Mouse (Mus musculus): ENCODE results near the gene Phf1. TPM values are rescaled to one million over a fixed set of nuclear protein-coding genes. Genes with fewer than 3 reads are reported as not detected.
A peak's percentile ranks its signal among the peaks of the same experiment; 100 is the strongest.

Gene Phf1
- polyA plus RNA-seq, 1 experiment from 2014 or later, result 9.8 TPM

- Histone ChIP-seq H3K27ac (no peak overlapping the region), H3K9me3 (replicated peaks; ENCODE audit: low read length) (no peaks in the 10 kb centered on the region), H3K36me3 (ENCODE audit: insufficient read depth, low read length) (no peaks in the 10 kb centered on the region), H3K4me2 (ENCODE audit: low read length) (peak overlapping the region; percentile 69), H3K4me1 (replicated peaks; ENCODE audit: insufficient read depth, low read length) (peaks cover 30% of the 10 kb centered on the region), H3K4me3 (replicated peaks; ENCODE audit: low read depth, low read length) (peak overlapping the region; percentile 46), H3K9ac (ENCODE audit: low read depth, low read length) (no peak overlapping the region), H3K27me3 (ENCODE audit: insufficient read depth, low read length) (no peaks in the 10 kb centered on the region)
- no peak for TF ChIP-seq CTCF (IDR thresholded peaks at IDR 0.05; ENCODE audit: low read depth)
- ATAC-seq (replicated peaks; ENCODE audit: low FRiP score, low read depth) (no peak), DNase-seq (ENCODE audit: low spot score) (no peak)
- 18% methylated on average over 3 of the region's 4 CpGs for WGBS
Measured at GRCm38 (mm10) chr17:26941841-26942570, 9.2 kb downstream of the Phf1 start.

DNA sequence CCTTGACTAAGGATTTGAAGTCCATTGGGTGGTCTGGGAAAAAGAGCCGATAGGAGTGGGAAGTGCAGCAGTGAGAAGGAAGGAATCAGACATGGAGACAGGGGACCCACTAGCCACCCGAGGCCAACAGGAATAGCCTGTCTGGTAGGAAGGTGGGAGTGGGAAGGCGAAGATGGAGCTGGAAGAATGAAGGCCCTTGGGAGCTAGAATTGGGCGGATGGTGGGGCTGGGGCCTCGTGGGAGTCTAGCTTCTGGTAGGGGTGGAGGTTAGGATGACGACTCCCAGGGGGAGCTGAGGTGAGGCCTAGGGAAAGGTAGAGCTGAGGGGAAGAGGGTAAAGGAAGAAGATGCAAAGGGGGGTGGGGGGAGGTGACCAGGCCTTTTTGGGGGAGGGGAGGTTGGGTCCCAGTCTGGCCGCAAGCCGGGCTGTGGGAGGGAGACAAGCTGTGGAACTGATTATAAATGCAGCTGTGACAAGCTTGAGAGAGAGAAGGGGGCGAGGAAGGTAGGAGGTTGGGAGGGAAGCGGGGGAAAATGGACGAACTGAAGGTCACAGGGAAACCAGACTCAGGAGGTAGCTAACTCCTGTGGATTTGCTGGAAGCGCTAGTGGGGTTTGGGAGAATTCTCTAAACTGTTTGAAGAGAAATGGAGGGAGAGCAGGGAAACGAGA is 13.1 kb downstream of the Phf1 start:
- Histone ChIP-seq H3K27me3 (ENCODE audit: insufficient read depth, low read length) (no peaks in the 10 kb centered on the region), H3K27ac (peak overlapping the region; percentile 76), H3K4me1 (replicated peaks; ENCODE audit: insufficient read depth, low read length) (peaks cover 20% of the 10 kb centered on the region), H3K9ac (ENCODE audit: low read depth, low read length) (peak overlapping the region; percentile 55), H3K4me3 (replicated peaks; ENCODE audit: low read depth, low read length) (peak overlapping the region; percentile 32), H3K9me3 (replicated peaks; ENCODE audit: low read length) (no peaks in the 10 kb centered on the region), H3K36me3 (ENCODE audit: insufficient read depth, low read length) (no peaks in the 10 kb centered on the region), H3K4me2 (ENCODE audit: low read length) (peak overlapping the region; percentile 79)
- WGBS, result 27% methylated on average over 13 of the region's 13 CpGs
- ATAC-seq (replicated peaks; ENCODE audit: low FRiP score, low read depth) (no peak), DNase-seq (ENCODE audit: low spot score) (peak; percentile 40)
- no peak for TF ChIP-seq CTCF (IDR thresholded peaks at IDR 0.05; ENCODE audit: low read depth)

GRCm38 (mm10) chr17:26946567-26946966 is 13.7 kb downstream of the Phf1 start:
- Histone ChIP-seq H3K4me3 (replicated peaks; ENCODE audit: low read depth, low read length) (peak overlapping the region; percentile 32), H3K27ac (peak overlapping the region; percentile 76), H3K4me1 (replicated peaks; ENCODE audit: insufficient read depth, low read length) (peaks cover 23% of the 10 kb centered on the region), H3K36me3 (ENCODE audit: insufficient read depth, low read length) (no peaks in the 10 kb centered on the region), H3K27me3 (ENCODE audit: insufficient read depth, low read length) (no peaks in the 10 kb centered on the region), H3K9me3 (replicated peaks; ENCODE audit: low read length) (no peaks in the 10 kb centered on the region), H3K4me2 (ENCODE audit: low read length) (peak overlapping the region; percentile 79), H3K9ac (ENCODE audit: low read depth, low read length) (peak overlapping the region; percentile 55)
- ATAC-seq (replicated peaks; ENCODE audit: low FRiP score, low read depth) (peak; percentile 51; the same call in 1 of the 2 replicates), DNase-seq (ENCODE audit: low spot score) (peak; percentile 66)
- WGBS, result 1% methylated on average over 36 of the region's 37 CpGs
- peak; percentile 40; the same call in 1 of the 2 replicates for TF ChIP-seq CTCF (IDR thresholded peaks at IDR 0.05; ENCODE audit: low read depth)

- Histone ChIP-seq H3K9me3 (replicated peaks; ENCODE audit: low read length) (no peaks in the 10 kb centered on the region), H3K9ac (ENCODE audit: low read depth, low read length) (no peak overlapping the region), H3K4me2 (ENCODE audit: low read length) (peak overlapping the region; percentile 79), H3K4me3 (replicated peaks; ENCODE audit: low read depth, low read length) (peak overlapping the region; percentile 32; the same call in 1 of the 2 replicates), H3K4me1 (replicated peaks; ENCODE audit: insufficient read depth, low read length) (peaks cover 28% of the 10 kb centered on the region), H3K27me3 (ENCODE audit: insufficient read depth, low read length) (no peaks in the 10 kb centered on the region), H3K27ac (no peak overlapping the region; the same call in 1 of the 2 replicates), H3K36me3 (ENCODE audit: insufficient read depth, low read length) (no peaks in the 10 kb centered on the region)
- no peak for TF ChIP-seq CTCF (IDR thresholded peaks at IDR 0.05; ENCODE audit: low read depth)
- WGBS, result 61% methylated on average over 12 of the region's 12 CpGs
- DNase-seq (ENCODE audit: low spot score) (no peak), ATAC-seq (replicated peaks; ENCODE audit: low FRiP score, low read depth) (no peak)
Measured at GRCm38 (mm10) chr17:26947231-26948100, 14.6 kb downstream of the Phf1 start.

GRCm38 (mm10) chr17:26948316-26949050 is 15.6 kb downstream of the Phf1 start:
- Histone ChIP-seq H3K4me1 (replicated peaks; ENCODE audit: insufficient read depth, low read length) (peaks cover 38% of the 10 kb centered on the region), H3K9ac (ENCODE audit: low read depth, low read length) (peak overlapping the region; percentile 70), H3K4me3 (replicated peaks; ENCODE audit: low read depth, low read length) (peak overlapping the region; percentile 78), H3K9me3 (replicated peaks; ENCODE audit: low read length) (no peaks in the 10 kb centered on the region), H3K27ac (peak overlapping the region; percentile 64), H3K27me3 (ENCODE audit: insufficient read depth, low read length) (no peaks in the 10 kb centered on the region), H3K4me2 (ENCODE audit: low read length) (peak overlapping the region; percentile 100), H3K36me3 (ENCODE audit: insufficient read depth, low read length) (no peaks in the 10 kb centered on the region)
- under 1% methylated on average over 28 of the region's 87 CpGs for WGBS
- no peak for TF ChIP-seq CTCF (IDR thresholded peaks at IDR 0.05; ENCODE audit: low read depth)
- ATAC-seq (replicated peaks; ENCODE audit: low FRiP score, low read depth) (no peak), DNase-seq (ENCODE audit: low spot score) (peak; percentile 64)

Measured in kidney, postnatal 0 days (tissue).